Mouse (Mus musculus): Measurements from ENCODE around the gene Gm38119.
"Not testable (repeated sequence)": the region's sequence is repeated elsewhere in the genome, so short reads cannot be mapped to it uniquely, and the experiment has no call there.

Gene Gm38119

DNA sequence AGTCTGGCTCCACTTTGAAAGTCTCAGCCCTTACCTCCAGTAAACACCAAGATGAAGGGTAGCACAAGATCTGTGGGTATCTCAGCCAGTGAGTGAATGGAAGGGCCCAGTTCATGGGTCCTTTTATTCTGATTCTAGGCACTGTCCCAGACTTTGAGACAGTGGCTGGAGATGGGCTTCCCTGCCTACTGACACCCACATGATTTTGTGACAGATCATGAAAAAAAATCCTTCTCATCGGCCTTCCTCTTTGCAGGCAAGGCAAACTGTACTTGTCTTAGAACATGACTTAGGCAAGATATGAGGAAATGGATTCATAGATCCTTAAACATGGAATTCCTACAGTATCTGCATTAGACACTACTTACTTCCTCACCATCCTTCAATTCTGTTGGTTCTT, at the start of gene Gm38119:
Gm38119 (minus strand) TSS at position 101 of the 400 bp plus-strand sequence.
- DNase-seq (ENCODE audit: low spot score) = no peak

DNA sequence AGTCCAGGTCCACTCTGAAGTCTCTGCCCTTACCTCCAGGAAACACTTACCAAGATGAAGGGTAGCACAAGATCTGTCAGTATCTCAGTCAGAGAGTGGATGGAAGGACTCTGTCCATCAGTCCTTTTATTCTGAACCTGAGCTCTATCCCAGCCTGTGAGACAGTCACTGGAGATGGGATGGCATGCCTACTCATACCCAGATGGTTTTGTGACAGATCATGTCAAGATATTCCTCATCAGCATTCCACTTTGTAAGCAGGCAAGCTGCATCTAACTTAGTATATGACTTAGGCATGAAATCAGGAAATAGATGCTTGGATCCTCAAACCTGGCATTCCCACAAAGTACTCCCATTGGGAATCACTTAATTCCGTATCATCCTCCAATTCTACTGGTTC, 39.9 kb upstream of the Gm38119 start, which contains the start of gene Lce1i:
Lce1i (minus strand) TSS at position 101 of the 400 bp plus-strand sequence.
- DNase-seq (ENCODE audit: low spot score) = no peak

DNA sequence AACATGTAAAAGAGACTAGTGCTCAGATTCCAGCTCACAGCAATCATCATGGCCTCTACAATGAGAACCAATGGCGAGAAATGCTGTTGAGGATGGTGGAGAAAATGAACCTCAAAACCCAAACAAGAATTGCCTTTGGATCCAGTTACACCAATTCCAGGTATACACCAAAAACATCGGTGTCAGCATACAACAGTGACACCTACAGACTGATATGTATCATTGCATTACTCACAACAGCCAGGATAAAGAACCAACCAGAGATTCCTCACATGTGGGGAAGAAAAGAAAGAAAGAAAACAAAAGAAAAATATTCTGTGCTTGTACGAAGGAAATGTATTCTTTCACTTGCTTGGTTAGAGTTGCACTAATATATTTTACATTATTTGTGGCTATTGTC, 32.7 kb upstream of the Gm38119 start:
- no peak for DNase-seq (ENCODE audit: low spot score)

DNA sequence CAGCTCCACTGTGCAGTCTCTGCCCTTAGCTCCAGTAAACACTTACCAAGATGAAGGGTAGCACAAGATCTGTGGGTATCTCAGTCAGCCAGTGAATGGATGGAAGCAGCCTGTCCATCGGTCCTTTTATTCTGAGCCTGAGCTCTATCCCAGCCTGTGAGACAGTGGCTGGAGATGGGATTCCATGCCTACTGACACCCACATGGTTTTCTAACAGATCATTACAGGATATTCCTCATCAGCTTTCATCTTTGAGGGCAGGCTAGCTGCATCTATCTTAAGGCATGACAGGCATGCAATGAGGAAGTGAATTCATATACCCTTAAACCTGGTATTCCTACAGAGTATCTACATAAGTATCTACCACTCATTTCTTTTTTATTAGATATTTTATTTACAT, 26.1 kb upstream of the Gm38119 start, which contains the start of gene Lce1h:
Lce1h (minus strand) TSS at position 101 of the 400 bp plus-strand sequence.
- no peak for DNase-seq (ENCODE audit: low spot score)

DNA sequence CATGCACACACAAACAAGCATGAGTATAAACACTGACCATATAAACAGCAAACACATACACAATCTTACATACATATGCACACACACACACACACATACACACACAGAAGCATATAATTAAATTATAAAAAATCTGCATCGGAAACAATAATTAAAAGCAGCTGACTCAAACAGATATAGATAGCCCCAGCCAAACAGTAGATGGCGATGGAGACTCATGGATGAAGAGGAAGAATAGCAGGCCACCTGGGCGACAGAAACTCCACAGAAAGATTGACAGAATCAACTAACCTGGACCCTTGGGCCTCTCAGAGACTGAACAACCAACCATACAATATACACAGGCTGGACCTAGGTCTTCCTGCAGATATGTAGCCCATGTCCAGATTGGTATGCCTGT, 14.3 kb upstream of the Gm38119 start:
- DNase-seq (ENCODE audit: low spot score) = no peak

DNA sequence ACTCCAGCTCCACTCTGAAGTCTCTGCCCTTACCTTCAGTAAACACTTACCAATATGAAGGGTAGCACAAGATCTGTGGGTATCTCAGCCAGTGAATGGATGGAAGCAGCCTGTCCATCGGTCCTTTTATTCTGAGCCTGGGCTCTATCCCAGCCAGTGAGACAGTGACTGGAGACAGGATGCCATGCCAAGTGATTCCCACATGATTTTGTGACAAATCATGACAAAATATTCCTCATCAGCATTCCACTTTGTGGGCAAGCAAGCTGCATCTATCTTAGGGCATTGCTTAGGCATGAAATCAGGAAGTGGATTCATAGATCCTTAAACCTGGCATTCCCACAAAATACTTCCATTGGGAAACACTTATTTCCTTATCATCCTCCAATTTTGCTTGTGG, 13.3 kb upstream of the Gm38119 start, which contains the start of gene Lce1g:
Lce1g (minus strand) TSS at position 101 of the 400 bp plus-strand sequence.
- DNase-seq (ENCODE audit: low spot score) = no peak

DNA sequence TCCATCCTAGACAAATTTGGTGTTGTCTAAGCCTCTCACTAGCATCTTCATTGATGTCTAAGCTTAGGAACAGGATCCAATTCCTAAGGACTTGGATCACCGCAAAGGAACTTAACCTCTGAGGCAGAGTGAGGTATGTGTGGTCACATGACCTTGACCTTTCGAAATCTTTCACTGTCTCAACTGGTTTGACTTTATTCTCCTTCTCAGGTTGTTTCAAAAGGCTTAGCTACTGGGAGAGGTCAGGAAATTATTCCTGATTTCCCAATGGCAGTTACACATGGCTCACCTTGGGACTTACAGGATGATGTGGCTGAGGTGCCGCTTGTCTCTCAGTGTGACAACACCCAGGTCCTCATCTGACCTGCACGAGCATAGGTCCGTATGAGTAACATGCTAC, 16.3 kb downstream of the Gm38119 start:
- DNase-seq (ENCODE audit: low spot score) = no peak

DNA sequence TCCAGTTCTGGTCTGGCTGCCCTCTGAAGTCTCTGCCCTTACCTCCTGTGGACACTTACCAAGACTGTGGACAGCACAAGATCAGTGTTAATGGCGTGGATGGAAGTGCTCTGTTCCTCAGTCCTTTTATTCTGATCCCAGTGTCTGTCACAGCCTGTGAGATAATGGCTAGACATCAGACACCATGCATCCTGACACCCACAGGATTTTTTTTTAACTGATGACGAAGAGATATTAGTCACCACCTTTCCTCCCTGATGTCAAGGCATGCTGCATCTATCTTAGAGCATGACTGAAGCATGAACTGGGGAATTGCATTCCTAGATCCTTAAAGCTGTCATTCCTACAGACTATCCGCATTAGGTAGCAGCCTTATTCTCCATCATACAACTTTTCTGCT, 18.6 kb downstream of the Gm38119 start, which contains the start of gene Lce1f:
Lce1f (minus strand) TSS at position 101 of the 400 bp plus-strand sequence.
- DNase-seq (ENCODE audit: low spot score) = no peak

DNA sequence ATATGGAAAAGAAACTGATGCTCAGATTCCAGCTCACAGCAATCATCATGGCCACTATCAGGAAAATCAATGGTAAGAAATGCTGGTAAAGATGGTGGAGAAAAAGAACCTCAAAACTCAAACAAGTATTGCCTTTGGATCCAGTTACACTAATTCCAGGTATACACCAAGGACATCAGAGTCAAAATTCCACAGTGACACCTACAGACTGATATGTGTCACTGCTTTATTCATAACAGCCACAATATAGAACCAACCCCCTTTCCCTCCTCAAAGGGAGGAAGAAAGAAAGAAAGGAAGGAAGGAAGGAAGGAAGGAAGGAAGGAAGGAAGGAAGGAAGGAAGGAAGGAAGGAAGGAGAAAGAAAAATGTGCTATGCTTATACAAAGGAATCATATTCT, 23.8 kb downstream of the Gm38119 start:
- DNase-seq (ENCODE audit: low spot score) = no peak

DNA sequence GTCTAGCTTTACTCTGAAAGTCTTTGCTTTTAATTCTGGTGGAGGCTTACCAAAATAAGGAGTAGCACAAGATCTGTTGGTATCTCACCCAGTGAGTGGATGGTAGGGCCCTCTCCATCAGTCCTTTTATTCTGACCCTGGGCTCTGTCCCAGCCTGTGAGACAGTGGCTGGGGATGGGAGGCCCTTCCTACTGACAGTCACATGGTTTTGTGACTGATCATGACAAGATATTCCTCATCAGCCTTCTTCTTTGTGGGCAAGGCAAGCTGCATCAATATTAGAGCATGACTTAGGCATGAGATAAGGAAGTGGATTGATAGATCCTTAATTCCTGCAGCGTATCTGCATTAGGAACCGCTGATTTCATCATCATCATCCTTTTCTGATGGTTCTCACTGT, 29.9 kb downstream of the Gm38119 start, which contains the start of gene Lce1e:
Lce1e (minus strand) TSS at position 101 of the 400 bp plus-strand sequence.
- DNase-seq (ENCODE audit: low spot score) = no peak

DNA sequence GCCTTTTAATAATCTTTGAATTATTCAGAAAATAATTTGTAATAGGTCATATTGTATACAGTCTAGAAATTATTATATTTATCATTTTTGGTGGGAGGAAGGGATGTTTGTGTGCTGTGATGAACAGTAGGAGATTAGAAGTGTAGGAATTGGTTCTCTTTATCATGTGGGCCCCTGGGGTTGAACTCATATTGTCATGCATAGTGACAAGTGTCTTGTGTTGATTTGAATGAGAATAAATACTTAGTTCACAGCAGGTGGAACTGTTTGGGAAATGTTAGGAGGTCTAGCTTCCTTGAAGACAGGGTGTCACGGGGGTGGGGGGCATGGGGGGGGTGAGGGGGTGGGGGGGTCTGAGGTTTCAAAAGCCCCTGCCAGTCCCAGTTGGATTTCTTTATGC, 44.3 kb downstream of the Gm38119 start:
- no peak for DNase-seq (ENCODE audit: low spot score)

DNA sequence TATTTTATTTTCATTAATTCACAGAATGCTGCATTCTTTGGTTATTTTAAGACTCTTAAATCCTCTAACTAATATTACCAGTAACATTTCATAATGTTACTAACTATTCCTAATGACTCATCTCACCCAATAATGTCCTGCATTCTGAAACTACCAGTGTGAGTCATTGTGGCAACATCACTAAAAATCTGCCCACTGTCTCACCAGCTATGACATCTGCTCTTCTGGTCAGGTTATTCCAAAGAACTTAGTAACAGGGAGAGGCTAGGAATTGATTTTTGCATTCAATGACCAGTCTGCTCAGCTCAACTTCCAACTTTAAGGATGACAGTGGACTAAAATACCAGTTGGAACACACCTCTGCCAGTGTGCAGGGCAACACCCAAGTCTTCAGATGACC, 47.2 kb downstream of the Gm38119 start:
- no peak for DNase-seq (ENCODE audit: low spot score)

DNA sequence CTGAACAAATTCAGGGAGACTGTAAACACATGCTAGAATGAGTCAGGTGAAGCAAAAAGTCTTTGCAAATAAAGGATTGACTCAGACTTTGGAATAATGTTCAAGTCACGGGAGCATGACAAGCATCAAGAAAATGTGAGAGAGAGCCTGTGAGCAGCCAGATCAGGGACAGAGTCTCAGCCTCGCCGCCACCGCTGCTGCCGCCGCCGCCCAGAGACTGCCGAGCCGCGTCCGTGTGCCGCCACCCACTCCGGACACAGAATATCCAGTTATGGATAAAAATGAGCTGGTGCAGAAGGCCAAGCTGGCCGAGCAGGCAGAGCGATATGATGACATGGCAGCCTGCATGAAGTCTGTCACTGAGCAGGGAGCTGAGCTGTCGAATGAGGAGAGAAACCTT, 49.7 kb downstream of the Gm38119 start:
- DNase-seq (ENCODE audit: low spot score) = not testable (repeated sequence)
